Mouse (Mus musculus): Measurements from ENCODE around the gene Lck. TPM values are rescaled to one million over a fixed set of nuclear protein-coding genes. Genes with fewer than 3 reads are reported as not detected.

Lck gene
- polyA plus RNA-seq, 1 experiment from 2014 or later, result 2.5 TPM

- no peaks in the 10 kb centered on the region for H3K4me1 ChIP-seq (ENCODE audit: insufficient read depth, low read depth, low read length)
- no peak for ATAC-seq
- no peaks in the 10 kb centered on the region for H3K36me3 ChIP-seq (ENCODE audit: insufficient read depth, low read length)
- H3K9me3 ChIP-seq (ENCODE audit: low read length), result no peaks in the 10 kb centered on the region
- TF ChIP-seq CTCF (IDR thresholded peaks at IDR 0.05) (no peak), EP300 (IDR thresholded peaks at IDR 0.05) (no peak)
- 0 out of 2 replicates have a peak overlapping the region, but pooled peaks have one; percentile 47 for H3K27ac ChIP-seq (ENCODE audit: low read length)
- no peak overlapping the region for H3K9ac ChIP-seq (replicated peaks; ENCODE audit: low read depth)
- no peak overlapping the region for H3K4me3 ChIP-seq (ENCODE audit: low read depth, low read length)
- DNase-seq (ENCODE audit: low spot score), result peak; percentile 45
- no peaks in the 10 kb centered on the region for H3K27me3 ChIP-seq (replicated peaks; ENCODE audit: insufficient read depth, low read length)
- H3K4me2 ChIP-seq (replicated peaks; ENCODE audit: low read depth, low read length), result no peak overlapping the region
- 48% methylated on average over 15 of the region's 15 CpGs for WGBS
Observed at GRCm38 (mm10) chr4:129508834-129509600, 64.4 kb downstream of the Lck start.

GRCm38 (mm10) chr4:129508237-129508515, 65.3 kb downstream of the Lck start:
- no peaks in the 10 kb centered on the region for H3K36me3 ChIP-seq (ENCODE audit: insufficient read depth, low read length)
- no peaks in the 10 kb centered on the region for H3K4me1 ChIP-seq (ENCODE audit: insufficient read depth, low read depth, low read length)
- DNase-seq (ENCODE audit: low spot score), result no peak
- H3K9ac ChIP-seq (replicated peaks; ENCODE audit: low read depth), result no peak overlapping the region
- no peak overlapping the region for H3K4me2 ChIP-seq (replicated peaks; ENCODE audit: low read depth, low read length)
- 60% methylated on average over 3 of the region's 3 CpGs for WGBS
- no peak overlapping the region for H3K27ac ChIP-seq (ENCODE audit: low read length)
- H3K4me3 ChIP-seq (ENCODE audit: low read depth, low read length), result no peak overlapping the region
- H3K27me3 ChIP-seq (replicated peaks; ENCODE audit: insufficient read depth, low read length), result no peaks in the 10 kb centered on the region
- TF ChIP-seq EP300 (IDR thresholded peaks at IDR 0.05) (no peak), CTCF (IDR thresholded peaks at IDR 0.05) (no peak)
- ATAC-seq, result no peak
- no peaks in the 10 kb centered on the region for H3K9me3 ChIP-seq (ENCODE audit: low read length)

- H3K36me3 ChIP-seq (ENCODE audit: insufficient read depth, low read length), result no peaks in the 10 kb centered on the region
- no peak overlapping the region for H3K4me2 ChIP-seq (replicated peaks; ENCODE audit: low read depth, low read length)
- no peak overlapping the region for H3K9ac ChIP-seq (replicated peaks; ENCODE audit: low read depth)
- H3K9me3 ChIP-seq (ENCODE audit: low read length), result no peaks in the 10 kb centered on the region
- TF ChIP-seq EP300 (IDR thresholded peaks at IDR 0.05), result no peak
- TF ChIP-seq CTCF (IDR thresholded peaks at IDR 0.05), result no peak
- H3K27me3 ChIP-seq (replicated peaks; ENCODE audit: insufficient read depth, low read length), result no peaks in the 10 kb centered on the region
- DNase-seq (ENCODE audit: low spot score), result no peak
- 60% methylated on average over 9 of the region's 10 CpGs for WGBS
- H3K4me1 ChIP-seq (ENCODE audit: insufficient read depth, low read depth, low read length), result no peaks in the 10 kb centered on the region
- ATAC-seq, result no peak
- H3K27ac ChIP-seq (ENCODE audit: low read length), result no peak overlapping the region
- no peak overlapping the region for H3K4me3 ChIP-seq (ENCODE audit: low read depth, low read length)
Observed at GRCm38 (mm10) chr4:129507434-129508236, 65.8 kb downstream of the Lck start.

GRCm38 (mm10) chr4:129505511-129505910, 67.9 kb downstream of the Lck start:
- 90% methylated on average over 3 of the region's 3 CpGs for WGBS
- no peak overlapping the region for H3K27ac ChIP-seq (ENCODE audit: low read length)
- no peak overlapping the region for H3K4me3 ChIP-seq (ENCODE audit: low read depth, low read length)
- no peaks in the 10 kb centered on the region for H3K36me3 ChIP-seq (ENCODE audit: insufficient read depth, low read length)
- H3K4me1 ChIP-seq (ENCODE audit: insufficient read depth, low read depth, low read length), result no peaks in the 10 kb centered on the region
- TF ChIP-seq EP300 (IDR thresholded peaks at IDR 0.05) (no peak), CTCF (IDR thresholded peaks at IDR 0.05) (no peak)
- no peak for DNase-seq (ENCODE audit: low spot score)
- no peak for ATAC-seq
- no peaks in the 10 kb centered on the region for H3K9me3 ChIP-seq (ENCODE audit: low read length)
- no peak overlapping the region for H3K4me2 ChIP-seq (replicated peaks; ENCODE audit: low read depth, low read length)
- H3K27me3 ChIP-seq (replicated peaks; ENCODE audit: insufficient read depth, low read length), result no peaks in the 10 kb centered on the region
- no peak overlapping the region for H3K9ac ChIP-seq (replicated peaks; ENCODE audit: low read depth)

GRCm38 (mm10) chr4:129502901-129503444, 70.5 kb downstream of the Lck start:
- no peak for ATAC-seq
- Histone ChIP-seq H3K4me3 (ENCODE audit: low read depth, low read length) (no peak overlapping the region), H3K27ac (ENCODE audit: low read length) (no peak overlapping the region), H3K9ac (replicated peaks; ENCODE audit: low read depth) (no peak overlapping the region), H3K9me3 (ENCODE audit: low read length) (no peaks in the 10 kb centered on the region), H3K36me3 (ENCODE audit: insufficient read depth, low read length) (no peaks in the 10 kb centered on the region), H3K4me1 (ENCODE audit: insufficient read depth, low read depth, low read length) (no peaks in the 10 kb centered on the region), H3K27me3 (replicated peaks; ENCODE audit: insufficient read depth, low read length) (no peaks in the 10 kb centered on the region), H3K4me2 (replicated peaks; ENCODE audit: low read depth, low read length) (no peak overlapping the region)
- DNase-seq (ENCODE audit: low spot score), result no peak
- TF ChIP-seq EP300 (IDR thresholded peaks at IDR 0.05), result no peak
- TF ChIP-seq CTCF (IDR thresholded peaks at IDR 0.05), result no peak
- WGBS, result 52% methylated on average over 11 of the region's 11 CpGs

GRCm38 (mm10) chr4:129502327-129502888, 71.0 kb downstream of the Lck start:
- ATAC-seq (no peak), DNase-seq (ENCODE audit: low spot score) (no peak)
- 43% methylated on average over 9 of the region's 9 CpGs for WGBS
- H3K36me3 ChIP-seq (ENCODE audit: insufficient read depth, low read length), result no peaks in the 10 kb centered on the region
- TF ChIP-seq CTCF (IDR thresholded peaks at IDR 0.05), result no peak
- no peak for TF ChIP-seq EP300 (IDR thresholded peaks at IDR 0.05)
- H3K4me2 ChIP-seq (replicated peaks; ENCODE audit: low read depth, low read length), result no peak overlapping the region
- H3K9me3 ChIP-seq (ENCODE audit: low read length), result no peaks in the 10 kb centered on the region
- no peak overlapping the region for H3K27ac ChIP-seq (ENCODE audit: low read length)
- no peak overlapping the region for H3K4me3 ChIP-seq (ENCODE audit: low read depth, low read length)
- no peaks in the 10 kb centered on the region for H3K4me1 ChIP-seq (ENCODE audit: insufficient read depth, low read depth, low read length)
- no peak overlapping the region for H3K9ac ChIP-seq (replicated peaks; ENCODE audit: low read depth)
- H3K27me3 ChIP-seq (replicated peaks; ENCODE audit: insufficient read depth, low read length), result no peaks in the 10 kb centered on the region

All from lung, postnatal 0 days (tissue).